ENCODE assay signal across 8 mouse cellular contexts in the genomic region with DNA sequence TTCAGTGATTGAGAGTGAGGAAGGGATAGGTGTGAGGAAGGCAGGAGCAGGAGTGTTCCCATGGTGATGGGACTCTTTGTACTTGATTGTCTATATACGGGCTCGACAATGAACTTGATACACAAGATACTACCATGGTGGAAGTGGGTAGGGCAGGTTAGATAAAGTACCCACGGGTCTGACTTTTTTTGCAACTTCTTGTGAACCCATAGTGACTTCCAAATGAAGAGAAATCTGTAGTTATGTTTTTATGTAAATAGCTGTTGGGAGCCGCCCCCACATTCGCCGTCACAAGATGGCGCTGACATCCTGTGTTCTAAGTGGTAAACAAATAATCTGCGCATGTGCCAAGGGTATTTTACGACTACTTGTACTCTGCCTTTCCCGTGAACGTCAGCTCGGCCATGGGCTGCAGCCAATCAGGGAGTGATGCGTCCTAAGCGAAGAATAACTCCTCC. TPM values are rescaled to one million over a fixed set of nuclear protein-coding genes. Genes with fewer than 3 reads are reported as not detected.
A peak's percentile ranks its signal among the peaks of the same experiment; 100 is the strongest.
DNase-seq lines count a peak whose midpoint lies in the region; ATAC-seq and TF ChIP-seq lines count a peak whose summit lies in the region.
"Not testable (repeated sequence)": the region's sequence is repeated elsewhere in the genome, so short reads cannot be mapped to it uniquely, and the experiment has no call there.

No protein-coding gene starts in this region.

- H3K27ac ChIP-seq in embryonic facial prominence, embryonic 11.5 days (replicated peaks; ENCODE audit: low read depth, low read length); hindbrain, embryonic 13.5 days; lung, embryonic 14.5 days (ENCODE audit: low read depth): not testable (repeated sequence)
- 0 out of 2 replicates have a peak overlapping the region, but pooled peaks have one; percentile 2 for H3K27ac ChIP-seq in stomach, embryonic 15.5 days

- H3K4me1 ChIP-seq in embryonic facial prominence, embryonic 11.5 days (ENCODE audit: control insufficient read depth, insufficient read depth, low read length); lung, embryonic 14.5 days (ENCODE audit: insufficient read depth): not testable (repeated sequence)
- H3K4me1 ChIP-seq in hindbrain, embryonic 13.5 days (replicated peaks), result peaks cover 33% of the 10 kb centered on the region
- peaks cover 19% of the 10 kb centered on the region for H3K4me1 ChIP-seq in stomach, embryonic 15.5 days

- peaks cover 23% of the 10 kb centered on the region for H3K27me3 ChIP-seq in embryonic facial prominence, embryonic 11.5 days (ENCODE audit: control insufficient read depth, insufficient read depth, low read length)
- not testable (repeated sequence) for H3K27me3 ChIP-seq in hindbrain, embryonic 13.5 days
- H3K27me3 ChIP-seq in lung, embryonic 14.5 days (ENCODE audit: insufficient read depth, low read length), result peaks cover 37% of the 10 kb centered on the region
- peaks cover 32% of the 10 kb centered on the region for H3K27me3 ChIP-seq in stomach, embryonic 15.5 days (replicated peaks)

- H3K4me2 ChIP-seq in embryonic facial prominence, embryonic 11.5 days (ENCODE audit: low read depth, low read length), result 0 out of 2 replicates have a peak overlapping the region, but pooled peaks have one; percentile 11
- H3K4me2 ChIP-seq in hindbrain, embryonic 13.5 days, result peak overlapping the region; percentile 46
- H3K4me2 ChIP-seq in lung, embryonic 14.5 days, result peak overlapping the region; percentile 51
- peak overlapping the region; percentile 41 for H3K4me2 ChIP-seq in stomach, embryonic 15.5 days

- H3K9ac ChIP-seq in embryonic facial prominence, embryonic 11.5 days (replicated peaks; ENCODE audit: low read length); hindbrain, embryonic 13.5 days; lung, embryonic 14.5 days; stomach, embryonic 15.5 days: not testable (repeated sequence)

- WGBS in embryonic facial prominence, embryonic 11.5 days, result 30% methylated on average over 7 of the region's 14 CpGs
- 11% methylated on average over 8 of the region's 14 CpGs for WGBS in hindbrain, embryonic 13.5 days
- WGBS in lung, embryonic 14.5 days, result 19% methylated on average over 8 of the region's 14 CpGs
- 25% methylated on average over 9 of the region's 14 CpGs for WGBS in stomach, embryonic 15.5 days

- 0 out of 2 replicates have a peak overlapping the region, but pooled peaks have one; percentile 3 for H3K4me3 ChIP-seq in embryonic facial prominence, embryonic 11.5 days (ENCODE audit: low read depth, low read length)
- peak overlapping the region; percentile 38 for H3K4me3 ChIP-seq in hindbrain, embryonic 13.5 days
- H3K4me3 ChIP-seq in lung, embryonic 14.5 days (ENCODE audit: low read depth, low read length), result peak overlapping the region; percentile 29
- peak overlapping the region; percentile 34 for H3K4me3 ChIP-seq in stomach, embryonic 15.5 days (replicated peaks)

- H3K9me3 ChIP-seq in embryonic facial prominence, embryonic 11.5 days (replicated peaks; ENCODE audit: control insufficient read depth, low read length); hindbrain, embryonic 13.5 days; lung, embryonic 14.5 days (ENCODE audit: low read depth, low read length); stomach, embryonic 15.5 days: not testable (repeated sequence)

- peak; percentile 77 for ATAC-seq in embryonic facial prominence, embryonic 11.5 days (replicated peaks; ENCODE audit: insufficient number of reproducible peaks, low FRiP score, low TSS enrichment, low read depth)
- peak; percentile 32 for ATAC-seq in frontal cortex, adult (ENCODE audit: low TSS enrichment)
- peak; percentile 38; the same call in 1 of the 2 replicates for ATAC-seq in hindbrain, embryonic 13.5 days (ENCODE audit: low FRiP score)
- peak; percentile 66 for ATAC-seq in lung, embryonic 14.5 days (ENCODE audit: insufficient read depth)
- peak; percentile 27; the same call in 1 of the 2 replicates for ATAC-seq in stomach, embryonic 15.5 days (ENCODE audit: insufficient read depth, low FRiP score, low read depth)

- not testable (repeated sequence) for H3K36me3 ChIP-seq in embryonic facial prominence, embryonic 11.5 days (replicated peaks; ENCODE audit: control insufficient read depth, insufficient read depth, low read depth, low read length); hindbrain, embryonic 13.5 days; lung, embryonic 14.5 days (ENCODE audit: insufficient read depth); stomach, embryonic 15.5 days

- DNase-seq in T-cell, adult 2 months (ENCODE audit: low spot score), result peak; percentile 28
- peak; percentile 43 for DNase-seq in embryonic facial prominence, embryonic 11.5 days (ENCODE audit: low spot score)
- peak; percentile 42 for DNase-seq in layer of hippocampus, adult 9-11 months
- peak; percentile 70 for DNase-seq in lung, embryonic 14.5 days
- DNase-seq in naive thymus-derived CD4-positive, alpha-beta T cell, adult 2 months (ENCODE audit: low read depth), result peak; percentile 93

- TF ChIP-seq CTCF in lung, embryonic 14.5 days (IDR thresholded peaks at IDR 0.05; ENCODE audit: low read depth), result 0 out of 2 replicates have a peak, but pooled peaks have one; percentile 1

RNA-seq across cellular contexts. Expression of a gene that starts 3.2 kb away (rescaled TPM):
- polyA plus RNA-seq in embryonic facial prominence, embryonic 11.5 days (2014; fragmentation: Nextera tagmentation; extraction: Ambion mirVana), result 6.0 and 7.5 TPM in 2 replicates
- polyA plus RNA-seq in hindbrain, embryonic 13.5 days (2015; fragmentation: Nextera tagmentation; extraction: Ambion mirVana), result 80.2 and 83.1 TPM in 2 replicates
- 1.5 and 1.8 TPM in 2 replicates for polyA plus RNA-seq in lung, embryonic 14.5 days (2014; fragmentation: Nextera tagmentation; extraction: Ambion mirVana)
- 5.6 and 7.3 TPM in 2 replicates for polyA plus RNA-seq in stomach, embryonic 15.5 days (2015; fragmentation: Nextera tagmentation; extraction: Ambion mirVana)

Comparison
In these comparisons a context has a peak if more than half of its experiments do, and no peak if none do; other contexts are left out.
1. DNase-seq: peak in every context shown above with its lines; median percentile 93 in naive thymus-derived CD4-positive, alpha-beta T cell, adult 2 months; 70 in lung, embryonic 14.5 days; 43 in embryonic facial prominence, embryonic 11.5 days; 42 in layer of hippocampus, adult 9-11 months; 28 in T-cell, adult 2 months.
2. ATAC-seq: peak in every context shown above with its lines; median percentile 77 in embryonic facial prominence, embryonic 11.5 days; 66 in lung, embryonic 14.5 days; 38 in hindbrain, embryonic 13.5 days; 32 in frontal cortex, adult; 27 in stomach, embryonic 15.5 days.